18 mouse cellular contexts compared by ENCODE assay signal in genomic region chr16:14088249-14088648, GRCm38 (mm10).
DNase-seq lines count a peak whose midpoint lies in the region; ATAC-seq and TF ChIP-seq lines count a peak whose summit lies in the region.
"Had no signal": no experiment of that assay in that cellular context is flagged by ENCODE, and none has a peak within 500 bp of the region (broad histone marks: within the 10 kb centered on the region; RNA-seq: fewer than 3 reads in every experiment).

No protein-coding gene starts in this region.

- no peaks in the 10 kb centered on the region for H3K36me3 ChIP-seq in MEL (ENCODE audit: control insufficient read depth in 1 of 2, insufficient read depth in 2 of 2, low read length in 2 of 2)
- H3K36me3 ChIP-seq: forebrain, embryonic 10.5 days; G1E; heart, embryonic 15.5 days; limb, embryonic 12.5 days; stomach, embryonic 15.5 days had no signal

- H3K9ac ChIP-seq in MEL (ENCODE audit: control insufficient read depth, low read depth, low read length, poor library complexity, severe bottlenecking): no peak overlapping the region
- H3K9ac ChIP-seq: heart, embryonic 15.5 days; hindbrain, embryonic 15.5 days; limb, embryonic 12.5 days; lung, embryonic 14.5 days; midbrain, embryonic 15.5 days; neural tube, embryonic 15.5 days; stomach, embryonic 15.5 days had no signal

- no peak for TF ChIP-seq POLR2A in MEL (IDR thresholded peaks at IDR 0.05; ENCODE audit: control insufficient read depth in 1 of 2, insufficient read depth in 1 of 2, low read depth in 1 of 2, low read length in 2 of 2, poor library complexity in 1 of 2)

- ATAC-seq in megakaryocyte progenitor cell, adult 5-6 weeks (replicated peaks; ENCODE audit: poor library complexity): peak; percentile 99
- ATAC-seq: midbrain, embryonic 15.5 days had no signal

- no peak for TF ChIP-seq EP300 in MEL (IDR thresholded peaks at IDR 0.05; ENCODE audit: low read depth in 1 of 2, low read length in 2 of 2)

- intact Hi-C loops in gastrocnemius, postnatal 14 days (cut with DNase I; ENCODE audit: low total_unique reads): no loop called here

- DNase-seq in lung, postnatal 36 days: peak; percentile 9
- no peak for DNase-seq in lung, postnatal 4 days
- peak; percentile 13 for DNase-seq in MEL (ENCODE audit: low read depth, low spot score)
- DNase-seq in thymus, postnatal 25 days: peak; percentile 27
- no peak for DNase-seq in gastrocnemius, postnatal 4 days (ENCODE audit: low spot score in 2 of 2)
- DNase-seq in gastrocnemius, postnatal 14 days: no peak
- DNase-seq in left cerebral cortex, adult 11 months (ENCODE audit: low spot score): no peak
- DNase-seq: cerebellum, adult 9-11 months; lung, embryonic 14.5 days had no signal

- no peak for TF ChIP-seq RAD21 in MEL (IDR thresholded peaks at IDR 0.05; ENCODE audit: low read depth, low read length)

- H3K79me2 ChIP-seq in MEL (ENCODE audit: control insufficient read depth, insufficient read depth, low read length, poor library complexity): no peaks in the 10 kb centered on the region

- H3K27ac ChIP-seq in MEL (ENCODE audit: control insufficient read depth, low read depth, low read length): no peak overlapping the region
- H3K27ac ChIP-seq: forebrain, embryonic 10.5 days; heart, embryonic 15.5 days; hindbrain, embryonic 15.5 days; limb, embryonic 12.5 days; midbrain, embryonic 15.5 days; neural tube, embryonic 15.5 days; stomach, embryonic 15.5 days had no signal

- H3K4me3 ChIP-seq in MEL (ENCODE audit: control insufficient read depth in 1 of 2, insufficient read depth in 1 of 2, low read depth in 2 of 2, low read length in 2 of 2): no peak overlapping the region
- H3K4me3 ChIP-seq: forebrain, embryonic 10.5 days; heart, embryonic 15.5 days; hindbrain, embryonic 15.5 days; limb, embryonic 12.5 days; midbrain, embryonic 15.5 days; neural tube, embryonic 15.5 days; stomach, embryonic 15.5 days had no signal

- peaks cover 0 to 2% of the 10 kb centered on the region in 2 experiments; a peak in 3 of 4 replicates for H3K27me3 ChIP-seq in MEL (ENCODE audit: control insufficient read depth in 1 of 2, insufficient read depth in 2 of 2, low read length in 2 of 2)
- H3K27me3 ChIP-seq: heart, embryonic 15.5 days; hindbrain, embryonic 15.5 days; limb, embryonic 12.5 days; midbrain, embryonic 15.5 days; neural tube, embryonic 15.5 days; stomach, embryonic 15.5 days had no signal

- no peak for TF ChIP-seq CTCF in MEL (IDR thresholded peaks at IDR 0.05 in 2 of 3, conservative IDR thresholded peaks at IDR 0.05 in 1 of 3; ENCODE audit: control insufficient read depth in 1 of 3, insufficient read depth in 1 of 3, low read depth in 2 of 3, low read length in 3 of 3, poor library complexity in 1 of 3, severe bottlenecking in 1 of 3)

- H3K9me3 ChIP-seq in MEL (replicated peaks; ENCODE audit: insufficient read depth, low read length): no peaks in the 10 kb centered on the region
- H3K9me3 ChIP-seq: forebrain, embryonic 10.5 days; G1E; heart, embryonic 15.5 days; hindbrain, embryonic 15.5 days; limb, embryonic 12.5 days; midbrain, embryonic 15.5 days; neural tube, embryonic 15.5 days; stomach, embryonic 15.5 days had no signal

- no peaks in the 10 kb centered on the region for H3K4me1 ChIP-seq in MEL (ENCODE audit: control insufficient read depth in 1 of 2, insufficient read depth in 2 of 2, low read length in 2 of 2)
- H3K4me1 ChIP-seq: forebrain, embryonic 10.5 days; heart, embryonic 15.5 days; hindbrain, embryonic 15.5 days; limb, embryonic 12.5 days; midbrain, embryonic 15.5 days; neural tube, embryonic 15.5 days; stomach, embryonic 15.5 days had no signal

TF ChIP-seq in MEL, 35 proteins besides CTCF, POLR2A, EP300 and RAD21:
- no peak for TF ChIP-seq E2F4 (IDR thresholded peaks at IDR 0.05; ENCODE audit: borderline replicate concordance, low read depth, low read length)
- TF ChIP-seq MXI1 (IDR thresholded peaks at IDR 0.05; ENCODE audit: low read depth, low read length): no peak
- TF ChIP-seq ELF1 (IDR thresholded peaks at IDR 0.05; ENCODE audit: low read depth, low read length): no peak
- no peak for TF ChIP-seq CHD2 (IDR thresholded peaks at IDR 0.05; ENCODE audit: low read length)
TF ChIP-seq in MEL: peak in this region for 0.

Comparison
In these comparisons a context has a peak if more than half of its experiments do, and no peak if none do; other contexts are left out.
1. DNase-seq: peak in lung, postnatal 36 days (single experiment), MEL (single experiment) and thymus, postnatal 25 days (single experiment); none in lung, postnatal 4 days (0 of 2), gastrocnemius, postnatal 4 days (0 of 2), gastrocnemius, postnatal 14 days (single experiment) and left cerebral cortex, adult 11 months (single experiment).